Mouse (Mus musculus) adrenal gland, adult 8-10 months (tissue): ENCODE data around the gene Rasgef1b. TPM values are rescaled to one million over a fixed set of nuclear protein-coding genes. Genes with fewer than 3 reads are reported as not detected.

Source experiments
- DNase-seq: peaks from one replicate; pipeline ENCODE4 v3.0.0; 2022
- total RNA-seq, 4 experiments: library from RNA; stranded (reverse); gene quantifications; 2 replicates each; pipeline ENCODE4 v1.2.4; 2022

Rasgef1b gene
- total RNA-seq, 4 experiments from 2014 or later = 9.8 to 14.6 (median 11.0) TPM

DNA sequence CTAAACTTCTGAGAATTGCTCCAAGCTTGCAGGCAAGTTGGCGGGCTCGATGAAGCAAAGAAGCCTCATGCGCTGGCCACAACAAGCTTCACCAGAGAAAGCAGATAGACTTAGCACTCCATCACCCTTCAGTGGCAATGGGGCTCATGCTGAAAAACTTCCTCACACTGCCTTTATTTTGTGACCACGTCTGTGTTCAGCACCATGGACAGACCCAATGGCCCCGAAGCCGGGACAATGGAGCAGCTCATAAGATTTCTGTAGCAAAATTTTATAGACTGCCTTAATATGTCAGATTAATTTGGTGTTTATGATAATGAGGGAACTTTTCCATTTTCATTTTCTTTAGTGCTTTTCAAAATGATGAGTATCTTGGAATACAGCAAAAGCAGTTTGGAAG is 21.6 kb downstream of the Rasgef1b start:
- peak; percentile 3 for DNase-seq

DNA sequence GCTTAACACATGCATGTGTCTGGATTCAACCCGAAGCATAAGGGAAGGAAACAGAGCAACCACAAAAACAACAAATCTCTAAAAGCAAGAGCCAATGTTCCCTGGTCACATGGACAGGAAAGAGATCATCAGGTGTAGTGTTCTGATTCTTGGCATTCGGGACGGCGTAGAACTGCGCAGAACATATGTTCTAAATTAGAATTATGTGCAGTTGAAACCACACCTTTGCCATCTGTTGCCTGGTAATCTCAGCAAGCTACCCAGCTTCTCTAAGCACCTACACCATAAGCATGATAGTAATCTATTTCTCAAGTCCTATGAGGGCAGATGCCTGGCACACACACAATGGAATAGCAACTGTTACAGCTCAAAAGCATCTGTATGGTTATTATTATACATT is 27.1 kb downstream of the Rasgef1b start:
- no peak for DNase-seq

DNA sequence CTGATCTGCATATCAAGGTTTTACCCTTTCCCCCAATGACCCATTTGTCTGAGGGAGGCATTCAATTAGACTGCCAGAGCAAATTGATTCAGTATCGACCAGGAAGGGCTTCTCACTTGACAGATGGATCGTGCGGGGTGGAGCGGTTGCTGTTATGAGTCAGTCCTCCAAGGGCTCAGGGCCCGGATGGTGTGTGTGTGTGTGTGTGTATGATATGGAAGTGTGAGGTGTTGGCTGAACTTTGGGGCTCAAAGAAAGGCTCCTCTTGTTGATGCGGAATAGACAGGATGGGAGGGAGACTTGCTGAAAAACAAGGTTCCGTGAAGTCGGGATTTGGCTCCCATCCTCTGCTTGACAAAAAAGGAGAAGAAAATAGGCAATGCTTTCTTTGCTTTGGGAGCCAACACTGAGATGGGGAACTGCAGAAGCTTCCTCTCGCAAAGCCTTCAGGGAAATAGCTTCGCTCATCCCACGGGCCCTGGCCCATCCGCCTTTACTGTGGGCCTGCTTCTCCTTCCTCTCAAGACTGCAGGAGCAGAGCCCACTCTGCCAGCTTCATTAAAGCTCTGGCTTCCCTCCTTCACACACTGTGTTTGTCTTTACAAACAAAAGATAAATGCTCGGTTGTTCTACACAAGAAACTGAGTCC is 34.0 kb downstream of the Rasgef1b start:
- no peak for DNase-seq

DNA sequence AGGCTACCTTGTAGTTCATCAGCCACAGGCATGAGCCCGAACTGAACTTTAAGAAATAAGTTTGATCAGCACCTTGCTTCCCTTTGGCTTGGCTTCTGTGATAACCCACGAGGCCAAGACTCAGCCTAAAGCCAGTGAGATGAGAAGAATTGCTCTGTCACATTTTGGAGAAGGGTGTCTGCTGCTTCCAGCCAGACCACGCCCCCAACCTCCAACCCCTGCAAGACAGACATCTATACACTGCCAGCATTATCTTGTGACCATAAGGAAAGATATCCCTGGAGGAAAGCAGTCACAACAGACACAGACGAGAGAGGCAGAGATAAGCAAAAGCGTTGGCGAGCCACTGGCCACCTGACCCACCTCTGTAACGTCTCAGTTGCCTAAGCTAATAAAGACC is 39.0 kb downstream of the Rasgef1b start:
- DNase-seq = no peak

DNA sequence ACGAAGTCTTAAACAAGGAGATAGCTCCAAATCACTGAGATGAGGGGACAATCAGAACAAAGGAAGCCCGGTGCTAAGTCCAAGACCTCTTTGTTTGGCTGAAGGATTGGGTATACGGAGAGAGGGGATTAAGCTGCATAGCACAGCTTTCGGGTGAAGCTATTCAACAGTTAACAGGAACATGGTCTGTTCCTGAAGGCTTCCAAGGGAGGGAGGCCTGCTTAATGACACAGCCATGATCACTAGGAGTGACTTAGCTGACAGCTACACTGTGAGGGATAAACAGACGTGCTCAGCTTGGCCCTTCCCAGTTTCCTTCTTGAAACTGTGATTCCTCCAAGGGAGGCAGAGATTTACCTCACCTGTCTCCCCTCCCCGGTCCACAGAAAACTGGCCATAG is 41.0 kb downstream of the Rasgef1b start:
- no peak for DNase-seq

DNA sequence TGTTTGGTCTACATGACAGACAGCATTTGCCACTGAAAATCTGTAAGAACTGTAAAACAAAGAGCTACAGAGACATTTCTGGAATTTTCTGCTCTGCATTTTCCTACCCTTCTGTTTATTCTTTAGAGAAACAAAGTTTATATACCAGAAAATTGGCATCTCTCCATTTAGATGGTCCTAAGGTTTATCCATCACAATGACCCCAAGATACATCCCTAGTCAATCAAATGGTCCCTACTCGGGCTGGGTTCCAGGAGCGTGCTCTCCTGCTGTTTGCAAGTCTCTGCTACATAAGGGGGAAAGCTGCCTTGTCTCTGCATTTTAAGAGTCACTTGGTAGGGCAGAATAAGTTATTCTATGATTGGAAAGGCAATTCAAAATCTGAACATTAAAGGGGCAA is 44.8 kb downstream of the Rasgef1b start:
- DNase-seq = no peak

DNA sequence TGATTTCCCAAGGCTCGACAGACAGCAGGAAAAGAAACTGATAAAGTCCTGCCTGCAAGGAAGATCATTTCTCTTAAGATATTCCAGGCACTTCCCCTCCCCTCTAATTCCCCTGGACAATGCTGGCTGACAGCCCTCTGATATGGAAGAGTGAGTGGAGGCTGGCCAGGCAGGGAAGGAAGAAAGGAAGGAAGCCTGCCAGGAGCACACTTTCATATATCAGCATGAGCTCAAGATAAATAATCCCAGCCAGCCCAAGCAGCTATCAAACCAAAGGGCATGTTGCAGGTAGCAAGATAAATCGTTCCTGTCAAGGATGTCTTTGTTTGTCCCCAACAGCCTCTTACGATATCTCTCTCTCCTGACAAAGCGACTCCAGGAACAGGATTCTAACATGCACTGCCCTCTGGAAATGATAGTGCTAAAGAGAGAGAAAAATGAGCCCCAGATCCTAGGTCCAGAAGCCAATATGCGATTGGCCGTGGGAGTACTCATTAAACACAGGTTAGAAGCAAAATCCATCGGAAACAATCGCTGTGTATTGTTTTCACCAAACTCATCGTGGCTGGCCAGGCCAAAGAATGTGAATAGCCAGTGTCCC is 58.8 kb downstream of the Rasgef1b start:
- DNase-seq = peak; percentile 3

DNA sequence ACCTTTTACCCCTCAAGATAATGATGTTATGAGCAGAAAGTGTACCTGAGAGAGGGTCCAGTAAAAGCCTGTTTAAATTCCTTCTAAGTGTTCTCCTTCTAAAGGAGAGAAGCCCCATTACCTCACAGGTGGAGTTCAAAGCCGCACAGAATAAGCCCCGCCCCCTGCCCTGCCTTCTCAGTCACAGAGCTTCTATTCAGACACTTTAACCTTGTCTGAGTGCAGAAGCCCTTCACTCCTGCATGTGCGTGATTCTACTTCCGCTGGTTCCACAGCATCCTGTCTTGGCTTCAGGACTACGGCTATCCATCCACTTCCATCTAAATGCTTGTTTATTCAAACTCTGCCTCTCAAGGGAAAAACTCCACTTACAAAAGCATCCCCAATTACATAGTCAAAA is 72.8 kb downstream of the Rasgef1b start:
- no peak for DNase-seq

DNA sequence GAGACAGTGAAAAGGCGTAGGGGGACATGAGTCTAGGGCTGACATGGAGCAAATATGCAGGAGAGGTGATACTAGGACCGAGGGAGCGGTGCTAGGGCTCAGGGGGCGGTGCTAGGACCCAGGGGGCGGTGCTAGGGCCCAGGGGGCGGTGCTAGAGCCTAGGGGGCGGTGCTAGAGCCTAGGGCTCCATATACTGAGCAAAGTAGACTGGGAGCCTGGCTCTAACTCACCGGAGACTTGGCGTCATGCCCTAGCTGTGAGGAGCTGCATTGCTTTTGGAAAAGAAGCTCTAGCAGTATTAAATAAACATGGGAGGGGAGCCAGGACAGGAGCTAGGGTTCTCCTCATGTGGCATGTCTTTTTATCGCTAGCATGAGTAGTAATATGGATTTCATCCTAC is 75.9 kb downstream of the Rasgef1b start:
- no peak for DNase-seq

DNA sequence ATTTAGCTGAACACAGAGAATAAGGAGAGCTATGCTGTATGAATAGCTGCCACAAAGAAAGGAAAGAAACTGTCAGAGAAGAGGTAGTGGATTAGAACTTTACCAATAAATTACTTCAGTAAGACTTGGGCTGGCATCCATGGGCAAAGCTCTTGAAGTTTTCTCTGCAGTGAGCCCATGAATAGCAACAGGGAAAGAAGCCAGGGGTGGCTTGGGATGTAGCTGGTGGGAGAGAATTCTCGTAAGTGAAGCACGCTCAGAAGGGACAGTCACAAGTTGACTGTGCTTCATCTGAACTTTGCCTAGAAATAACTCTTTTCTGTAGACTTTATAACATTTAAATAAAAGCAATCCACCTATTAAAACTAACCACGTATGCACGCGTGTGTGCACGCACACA is 87.5 kb downstream of the Rasgef1b start:
- DNase-seq = no peak

DNA sequence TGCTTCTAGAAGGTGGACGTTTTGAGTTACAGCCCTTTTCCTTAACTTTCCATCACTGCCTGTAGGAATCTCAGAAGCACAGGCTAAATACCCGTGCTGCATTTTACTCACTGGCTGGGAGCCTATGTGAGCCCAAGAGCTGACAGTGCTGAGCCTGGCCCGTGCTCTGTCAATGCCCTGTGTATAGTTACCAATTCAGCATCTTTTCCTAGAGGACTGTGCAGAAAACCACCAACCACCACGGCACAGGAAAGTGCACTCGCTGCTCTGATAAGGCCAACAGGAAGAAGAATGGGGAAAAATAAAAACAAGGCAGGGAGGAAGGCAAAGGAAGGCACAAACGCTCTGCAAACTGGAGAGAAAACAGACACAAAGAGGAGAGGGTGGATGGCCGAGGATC is 92.3 kb downstream of the Rasgef1b start:
- DNase-seq = no peak

DNA sequence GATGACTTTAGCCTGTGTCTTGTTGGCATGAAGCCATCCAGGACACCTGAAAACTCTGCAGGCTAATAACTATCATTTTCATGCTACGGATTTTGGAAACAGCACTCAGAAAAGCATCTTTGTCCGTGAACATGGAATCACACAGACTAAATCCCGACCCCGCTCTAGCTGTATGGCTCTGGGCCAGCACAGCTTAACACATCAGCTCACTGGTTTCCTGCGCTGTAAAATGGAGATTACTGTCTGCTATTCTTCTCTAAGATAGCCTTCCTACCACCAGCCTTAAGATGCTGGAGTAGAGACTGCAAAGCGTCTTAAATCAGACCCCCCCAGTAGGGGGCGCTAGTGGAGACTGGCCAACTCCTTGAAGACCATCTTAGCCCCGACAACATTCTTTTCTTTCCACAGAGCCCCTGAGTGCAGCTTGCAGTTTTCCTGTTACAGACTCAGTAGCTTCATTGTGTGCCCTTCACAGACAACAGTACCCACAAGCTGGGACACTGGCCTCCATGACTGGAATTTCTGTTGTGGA is 94.8 kb downstream of the Rasgef1b start:
- DNase-seq = no peak

DNA sequence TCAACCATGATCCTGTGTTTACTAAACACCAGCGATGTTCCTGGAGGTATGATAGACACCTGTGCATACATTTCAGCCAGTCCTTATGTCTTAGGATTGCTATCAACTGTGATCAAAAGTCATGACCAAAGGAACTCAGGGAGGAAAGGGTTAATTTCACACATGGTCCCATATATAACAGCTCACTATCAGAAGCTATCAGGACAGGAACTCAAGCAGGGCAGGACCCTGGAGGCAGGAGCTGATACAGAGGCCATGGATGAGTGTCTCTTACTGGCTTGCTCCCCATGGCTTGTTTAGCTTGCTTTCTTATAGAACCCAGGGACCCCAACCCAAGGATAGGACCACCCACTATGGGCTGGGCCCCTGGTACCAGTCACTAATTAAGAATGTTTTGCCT is 95.3 kb downstream of the Rasgef1b start:
- DNase-seq = no peak

DNA sequence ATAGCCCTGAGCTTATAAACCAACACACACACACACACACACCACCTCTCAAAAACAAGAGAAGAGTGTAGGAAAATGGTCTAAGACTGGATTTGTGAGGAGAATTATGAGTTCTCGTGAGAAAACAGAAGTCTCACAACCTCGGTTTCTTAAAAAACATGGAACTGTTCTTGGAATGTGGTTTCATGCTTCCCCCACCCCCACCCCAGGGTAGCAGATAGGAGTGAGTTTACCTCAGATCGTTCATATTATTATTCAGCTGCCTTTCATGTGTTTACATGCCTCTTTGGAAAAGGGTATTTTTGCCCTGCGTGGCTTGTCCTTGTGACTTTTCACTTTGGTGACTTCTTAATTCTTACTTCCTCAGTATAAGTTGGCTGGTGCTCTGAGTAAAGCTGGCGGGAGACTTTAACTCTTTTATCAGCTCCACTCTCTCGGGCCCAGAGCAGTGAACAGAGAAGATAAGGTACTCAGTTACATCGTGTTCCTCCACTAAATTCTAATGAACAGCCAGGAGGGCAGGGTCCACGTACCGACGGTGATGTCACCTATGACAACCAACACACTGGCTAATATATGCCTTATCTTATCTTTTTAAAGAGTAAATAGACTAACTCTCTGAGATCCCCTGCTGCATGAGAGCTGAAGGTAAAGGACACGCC is 96.1 kb downstream of the Rasgef1b start:
- DNase-seq = no peak

DNA sequence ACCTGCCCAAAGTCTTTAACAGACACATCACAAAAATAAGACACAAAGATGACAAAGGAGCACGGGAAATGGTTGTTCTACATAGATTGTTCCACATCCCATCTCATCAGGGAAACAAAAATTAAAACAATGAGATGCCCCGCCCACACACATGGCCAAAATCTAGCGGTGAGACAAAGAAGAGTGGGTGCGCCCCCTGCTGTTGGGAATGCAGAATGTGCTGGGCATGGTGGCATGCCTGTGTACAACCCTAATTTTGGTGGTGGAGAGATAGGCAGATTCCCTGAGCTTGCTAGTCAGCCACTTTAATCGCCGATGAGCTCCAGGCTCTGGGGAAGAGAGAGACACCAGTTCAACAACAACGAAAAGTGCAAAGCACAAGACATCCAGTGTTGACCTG is 98.8 kb downstream of the Rasgef1b start:
- no peak for DNase-seq

DNA sequence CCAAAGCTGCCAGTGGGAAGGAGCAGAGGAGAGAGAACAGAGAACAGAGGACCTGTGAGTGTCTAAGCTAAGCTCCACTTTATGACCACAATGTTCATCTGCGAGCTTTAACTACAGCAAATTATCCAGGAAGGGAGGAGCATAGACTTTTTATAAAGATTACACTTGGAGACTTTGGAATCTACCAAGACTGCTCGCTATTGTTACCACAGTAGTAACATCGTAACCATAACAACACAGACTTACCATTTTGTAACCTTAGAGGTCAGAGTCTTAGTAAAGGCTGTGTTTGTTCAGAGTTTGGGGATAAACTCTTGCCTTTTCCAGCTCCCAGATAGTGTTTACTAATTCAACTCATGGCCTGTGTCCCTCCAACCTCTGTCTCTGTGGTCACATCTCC is 103.3 kb downstream of the Rasgef1b start:
- DNase-seq = no peak

DNA sequence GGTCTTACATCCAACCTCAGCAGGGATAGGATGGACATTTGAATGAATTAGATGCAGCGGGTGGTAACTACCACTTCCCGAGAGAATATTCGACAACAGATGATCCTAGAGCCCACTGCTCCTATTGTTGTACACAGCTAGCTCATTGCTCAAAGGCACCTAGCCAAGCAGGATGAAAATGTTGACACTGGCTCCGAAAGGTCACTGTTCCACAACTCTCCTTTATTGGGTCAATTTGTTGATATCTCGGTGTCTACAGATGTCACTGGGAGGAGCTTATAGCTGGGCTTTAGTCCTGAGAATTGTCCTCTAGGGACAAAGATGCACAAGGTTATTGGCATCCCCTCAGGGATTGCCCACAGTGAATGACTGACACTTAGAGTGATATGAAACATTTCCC is 108.1 kb downstream of the Rasgef1b start:
- DNase-seq = no peak

DNA sequence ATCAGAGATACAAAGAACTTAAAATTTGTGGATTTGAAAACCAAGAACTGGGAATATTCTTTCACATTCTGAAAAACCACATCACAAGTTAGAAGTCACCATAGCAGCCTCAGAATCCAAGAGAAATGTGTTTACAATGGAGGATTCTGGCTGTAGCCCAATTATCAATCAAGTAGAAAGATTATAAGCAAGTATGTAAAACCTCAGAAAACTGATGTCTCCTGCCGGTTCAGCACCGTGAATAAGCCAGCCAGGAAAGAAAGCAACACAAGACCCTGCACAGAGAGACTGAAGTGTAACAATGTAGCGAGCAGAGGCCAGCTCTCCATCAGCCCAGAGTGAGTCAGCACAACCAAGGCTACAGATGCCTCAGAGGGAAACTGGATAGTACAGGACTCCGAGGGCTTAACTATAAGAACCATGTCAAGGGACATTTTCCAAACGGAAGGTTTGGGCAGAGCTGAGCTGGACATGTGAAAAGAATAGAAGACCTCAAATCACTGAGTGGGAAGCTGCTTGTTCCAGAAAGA is 111.5 kb downstream of the Rasgef1b start:
- DNase-seq = no peak

DNA sequence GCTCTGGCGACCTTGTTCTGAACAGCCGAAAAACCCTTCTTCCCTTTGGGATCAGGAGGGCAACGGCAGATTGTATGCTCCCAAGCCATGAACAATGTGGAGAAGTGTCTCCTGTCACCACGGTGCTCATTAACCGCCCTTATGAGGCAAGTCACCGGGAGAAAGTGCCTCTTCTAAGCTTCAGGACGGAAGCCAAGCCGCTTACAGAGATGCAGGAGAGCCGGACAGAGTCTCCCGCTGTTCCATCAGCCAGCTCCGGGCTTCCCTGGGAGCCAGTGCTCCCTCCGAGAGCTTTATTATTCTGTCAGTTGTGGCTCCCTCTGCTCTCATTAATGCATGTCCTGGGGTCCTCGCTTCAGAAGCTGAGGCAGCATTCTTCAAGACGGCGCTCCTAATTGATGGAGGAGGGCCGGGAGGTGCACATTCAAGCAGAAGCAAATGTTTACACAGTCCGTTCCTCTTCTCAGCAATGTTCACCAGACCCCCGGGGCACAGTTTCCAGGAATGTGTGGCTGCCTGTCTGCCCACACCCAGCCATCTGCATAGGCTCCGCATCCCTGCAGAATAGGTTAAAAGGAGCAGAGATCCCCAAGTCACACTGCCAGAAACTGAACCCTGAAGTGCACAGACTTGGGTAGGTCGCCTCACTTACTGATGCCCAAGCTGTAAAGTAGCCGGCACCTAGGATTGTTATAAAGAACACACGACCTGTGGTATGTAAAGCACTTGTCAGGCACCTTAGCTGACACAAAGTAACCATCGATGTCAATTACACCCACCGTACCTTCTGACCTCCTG is 115.3 kb downstream of the Rasgef1b start:
- DNase-seq = no peak

DNA sequence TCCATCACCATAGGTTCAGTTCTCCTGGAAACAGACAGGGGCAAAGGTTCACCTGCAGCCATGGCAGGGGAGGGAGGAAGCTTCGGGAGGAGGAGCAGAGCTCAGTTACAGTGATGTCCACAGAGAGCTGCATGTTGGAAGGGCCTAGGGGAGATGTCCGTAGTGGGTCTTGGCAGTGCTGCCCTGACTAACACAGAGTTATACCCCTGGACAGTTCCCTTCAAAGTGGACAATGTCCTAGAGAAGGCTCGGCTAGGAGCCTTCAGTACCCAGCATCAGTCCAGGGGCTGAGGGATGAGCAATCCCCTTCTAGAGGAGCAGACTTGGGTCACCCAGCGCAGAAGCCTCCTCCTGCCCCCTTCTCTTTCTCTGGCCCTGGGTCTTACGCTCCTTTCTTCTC is 121.3 kb downstream of the Rasgef1b start:
- DNase-seq = no peak

DNA sequence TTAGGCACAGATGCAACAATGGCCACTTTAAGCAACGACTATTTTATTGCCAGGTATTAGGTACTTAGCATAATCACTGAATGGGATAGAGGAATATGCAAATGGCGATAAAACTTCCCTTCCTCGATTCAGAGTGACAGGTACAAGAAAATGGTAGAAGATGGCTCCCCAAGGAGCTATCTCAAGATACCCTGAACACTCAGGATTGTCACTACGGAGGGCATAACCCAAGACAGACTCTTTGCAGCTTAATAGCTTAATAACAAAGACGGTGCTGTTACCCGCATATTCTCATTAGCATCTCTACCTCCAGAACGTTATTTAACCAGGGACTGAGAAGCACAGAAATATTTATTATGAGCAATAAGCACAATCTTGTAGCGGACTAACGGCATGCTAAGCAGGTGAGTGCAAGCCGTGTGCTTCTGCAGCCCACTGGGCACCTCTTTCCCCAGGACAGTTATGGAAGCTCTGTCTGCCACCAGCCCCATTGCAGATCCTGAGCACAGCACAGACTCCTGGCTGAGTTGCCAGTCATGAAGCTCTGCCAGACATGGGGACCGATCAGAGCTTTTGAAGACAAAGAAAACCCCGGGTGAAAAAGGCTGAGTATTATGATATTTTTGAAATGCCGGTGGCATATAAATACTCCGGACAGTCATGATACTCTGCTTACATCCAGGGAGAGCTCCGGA is 122.6 kb downstream of the Rasgef1b start:
- DNase-seq = no peak
